Mouse (Mus musculus) layer of hippocampus, adult 2 months (tissue): Measurements from ENCODE around the gene Spib. TPM values are rescaled to one million over a fixed set of nuclear protein-coding genes. Genes with fewer than 3 reads are reported as not detected.
A peak's percentile ranks its signal among the peaks of the same experiment; 100 is the strongest.

Source experiments
- DNase-seq, 2 experiments: peaks; one replicate each; pipeline ENCODE4 v3.0.0; 2022; ENCODE audit warnings: low spot score in 2 of 2
- H3K27ac ChIP-seq: fragments of 200-600 bp; 2 replicates; pipeline ENCODE4 v1.8.1; 2022
- H3K4me3 ChIP-seq: fragments of 200-600 bp; 2 replicates; pipeline ENCODE4 v1.8.1; 2022; ENCODE audit warnings: mild to moderate bottlenecking
- CTCF ChIP-seq: fragments of 200-600 bp; conservative IDR thresholded peaks from 2 replicates; pipeline ENCODE4 v1.8.1; 2022; ENCODE audit warnings: antibody characterized with exemption, mild to moderate bottlenecking, moderate library complexity
- total RNA-seq, 2 experiments: library from RNA; stranded (reverse); gene quantifications; 2 replicates each; pipeline ENCODE4 v1.2.3; 2021

Gene Spib
- total RNA-seq, 2 experiments from 2014 or later, result 0.12 to 0.13 TPM

DNA sequence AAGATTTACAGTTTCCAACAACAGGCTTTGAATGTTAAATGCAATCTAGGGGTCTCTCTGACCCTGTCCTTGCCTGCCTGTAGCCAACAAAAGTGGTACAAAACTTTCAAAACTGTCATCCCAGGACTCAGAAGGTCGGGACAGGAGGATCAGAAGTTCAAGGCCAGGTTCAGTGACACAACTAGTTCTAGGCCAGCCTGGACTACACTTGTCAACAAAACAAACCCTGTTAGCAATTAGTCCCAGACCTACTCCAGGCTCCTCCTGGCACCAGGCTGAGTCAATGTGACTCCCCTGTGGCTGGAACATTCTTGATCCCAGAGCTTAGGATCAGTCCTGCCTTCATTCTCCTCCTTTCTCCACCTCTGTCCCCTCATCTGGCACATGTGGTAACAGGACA, 32.9 kb downstream of the Spib start:
- H3K4me3 ChIP-seq, result no peak overlapping the region
- TF ChIP-seq CTCF, result no peak
- DNase-seq, result no peak
- no peak overlapping the region for H3K27ac ChIP-seq

DNA sequence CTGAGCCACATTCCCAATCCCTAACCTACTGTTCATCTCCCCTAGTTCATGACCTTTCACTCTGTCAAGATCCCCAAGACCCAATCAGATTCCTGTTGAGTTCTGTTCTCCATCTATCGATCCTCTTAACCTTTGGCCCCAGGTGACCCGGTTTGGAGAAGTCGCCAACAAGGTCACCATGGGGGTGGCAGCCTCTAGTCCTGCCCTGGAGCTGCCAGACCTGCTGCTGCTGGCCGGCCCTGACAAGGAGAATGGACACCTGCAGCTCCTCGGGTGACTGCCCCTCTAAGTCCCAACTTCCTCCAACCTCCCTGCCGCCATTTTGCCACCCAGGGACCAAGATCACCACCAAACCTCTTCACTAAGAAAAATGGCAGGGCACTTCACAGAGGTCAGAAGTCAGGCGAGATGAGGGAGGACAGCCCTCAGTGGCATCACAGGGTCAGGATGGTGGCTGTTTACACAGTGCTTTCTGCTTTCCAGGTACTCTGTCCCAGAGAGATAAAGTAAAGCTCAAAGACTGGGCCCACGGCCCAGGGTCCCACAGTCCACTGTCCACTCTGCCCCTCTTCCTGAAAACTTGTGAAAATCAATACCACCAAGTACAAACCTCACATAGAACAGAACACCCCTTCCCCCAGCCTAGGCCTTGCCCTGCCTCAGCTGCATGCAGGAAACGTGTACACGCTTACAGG, 34.4 kb downstream of the Spib start:
- H3K27ac ChIP-seq, result no peak overlapping the region
- H3K4me3 ChIP-seq, result peak overlapping the region; percentile 73
- DNase-seq, result no peak
- TF ChIP-seq CTCF, result no peak

DNA sequence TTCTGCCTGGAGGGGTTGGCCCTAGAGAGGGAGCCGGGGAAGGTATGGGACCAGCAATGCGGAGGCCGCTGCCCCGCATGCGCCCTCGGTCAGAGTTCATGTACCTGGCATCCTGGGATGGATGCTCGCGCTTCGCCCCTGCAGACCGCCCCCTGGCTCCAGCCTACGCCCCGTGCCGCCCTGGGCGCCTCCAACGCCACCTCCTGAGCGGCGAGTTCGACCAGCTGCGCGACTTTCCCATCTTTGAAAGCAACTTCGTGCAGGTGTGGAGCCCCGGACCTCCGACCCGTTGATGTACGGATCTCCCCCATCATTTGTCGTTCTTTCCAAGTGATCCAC, 35.1 kb downstream of the Spib start:
- DNase-seq, result no peak
- H3K27ac ChIP-seq, result peak overlapping the region; percentile 99
- no peak for TF ChIP-seq CTCF
- H3K4me3 ChIP-seq, result peak overlapping the region; percentile 73

DNA sequence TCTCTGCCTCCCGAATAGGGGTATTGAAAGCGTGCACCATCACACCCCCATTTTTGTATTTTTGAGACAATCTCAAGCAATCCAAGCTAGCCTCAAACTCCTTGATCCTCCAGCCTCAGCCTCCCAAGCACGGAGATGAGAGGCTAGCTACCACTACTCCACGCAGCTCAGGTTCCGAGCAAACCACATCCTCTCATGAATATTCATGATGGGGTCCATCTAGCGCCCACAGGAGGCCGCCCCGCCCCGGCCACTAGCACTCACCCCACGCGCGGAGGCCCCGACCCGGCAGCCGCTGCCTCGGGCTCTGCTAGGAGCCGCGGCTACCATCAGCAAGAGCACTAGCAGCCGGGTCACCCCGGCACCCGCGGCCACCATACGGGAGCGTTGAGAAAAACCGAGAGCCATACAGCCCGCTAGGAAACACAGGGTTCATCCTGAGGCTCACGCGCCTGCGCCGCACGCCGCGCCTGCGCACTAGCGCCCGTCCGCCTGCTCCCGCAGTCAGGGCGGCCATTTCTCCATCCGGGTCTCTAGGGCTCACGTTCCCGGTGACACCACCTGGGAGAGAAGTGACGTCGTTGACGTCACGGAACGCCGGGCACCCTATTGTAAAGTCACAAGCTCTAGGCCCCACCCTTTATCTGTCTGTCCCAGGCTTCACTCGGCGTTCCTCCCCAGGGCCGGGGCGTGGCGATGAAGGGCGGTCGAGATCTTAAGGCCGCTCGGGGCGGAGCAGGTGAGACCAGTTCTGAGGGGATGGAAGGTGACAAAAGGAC, 35.7 kb downstream of the Spib start, which contains the start of the genes Emc10 and Fam71e1:
Emc10 (minus strand) TSS at position 538 of the 779 bp plus-strand sequence.
Fam71e1 (plus strand) TSS at position 590 of the 779 bp plus-strand sequence.
- Histone ChIP-seq H3K27ac (peak within 1 kb of the TSS; percentile 99), H3K4me3 (peak within 1 kb of the TSS; percentile 73)
- peak; percentile 42 for TF ChIP-seq CTCF
- peak; percentile 97 to 99 for DNase-seq

DNA sequence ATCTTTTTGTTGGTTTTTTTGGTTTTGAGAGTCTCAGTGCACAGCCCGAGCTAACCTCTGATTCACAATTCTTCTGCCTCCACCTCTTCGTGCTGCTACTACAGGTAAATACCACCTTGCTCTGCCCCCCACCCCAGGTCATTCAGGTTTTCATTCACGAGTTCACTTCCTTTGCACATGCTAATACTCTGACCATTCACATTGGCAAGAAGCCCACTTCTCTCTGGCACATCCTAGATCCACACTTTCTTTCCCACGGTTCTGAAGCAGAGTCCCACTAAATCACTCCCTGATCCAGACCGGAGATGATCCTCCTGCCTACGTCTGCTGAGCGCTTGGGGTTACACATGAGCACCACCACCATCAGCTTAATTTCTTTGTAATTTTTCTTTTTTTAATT, 36.8 kb downstream of the Spib start:
- TF ChIP-seq CTCF, result no peak
- H3K27ac ChIP-seq, result peak overlapping the region; percentile 99
- H3K4me3 ChIP-seq, result peak overlapping the region; percentile 73
- DNase-seq, result no peak

DNA sequence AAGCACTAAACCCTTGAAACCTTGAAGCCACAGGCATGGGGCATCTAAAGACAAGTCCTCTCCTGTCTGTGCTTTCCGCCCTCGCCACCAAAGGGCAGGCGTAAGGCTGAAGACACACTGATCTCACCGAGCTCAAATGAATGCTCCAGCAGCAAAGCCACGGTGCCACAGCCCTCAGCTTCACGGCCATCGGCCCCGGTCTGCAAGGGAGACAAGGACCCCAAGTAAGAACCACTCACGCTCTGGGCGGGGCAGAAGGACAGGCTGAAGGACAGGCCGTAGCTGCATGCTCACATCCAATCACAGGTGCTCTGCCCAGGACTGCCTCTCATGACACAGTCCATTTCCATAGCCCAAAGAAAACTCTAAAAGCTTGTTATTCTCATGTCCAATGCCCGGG, 37.2 kb downstream of the Spib start:
- no peak for DNase-seq
- Histone ChIP-seq H3K27ac (no peak overlapping the region), H3K4me3 (no peak overlapping the region; the same call in 1 of the 2 replicates)
- TF ChIP-seq CTCF, result no peak

DNA sequence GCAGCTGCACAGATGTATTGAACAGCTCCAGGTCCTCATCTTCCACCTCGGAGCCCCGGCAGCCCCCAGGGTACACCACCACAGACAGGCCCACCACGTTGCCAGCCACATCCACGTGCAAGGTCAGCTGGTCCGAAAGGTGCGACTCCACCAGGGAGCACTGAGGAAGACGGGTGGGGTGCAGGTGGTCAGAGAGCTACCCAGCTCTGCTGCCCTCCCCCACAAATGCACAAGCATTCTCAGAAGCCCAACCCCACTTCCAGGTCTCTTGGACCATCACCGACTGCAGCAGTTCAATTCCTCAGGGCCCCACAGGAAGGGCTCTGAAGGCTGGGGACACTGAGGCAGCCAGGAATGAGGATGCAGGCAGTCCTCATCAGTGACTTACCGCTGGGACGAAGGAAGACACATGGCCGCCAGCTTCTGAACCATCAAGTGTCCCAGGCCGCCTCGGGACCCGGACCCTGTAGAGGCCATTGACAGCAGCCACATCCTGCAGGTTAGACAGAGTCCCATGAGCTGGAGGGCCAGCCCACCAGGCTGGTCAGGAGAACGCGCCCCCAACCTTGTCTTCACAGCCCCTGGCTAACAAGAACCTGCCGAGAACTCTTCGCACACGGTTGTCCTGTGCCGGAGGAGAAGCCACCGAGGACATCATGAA, 39.6 kb downstream of the Spib start:
- Histone ChIP-seq H3K4me3 (no peak overlapping the region), H3K27ac (no peak overlapping the region)
- DNase-seq, result no peak
- TF ChIP-seq CTCF, result no peak

DNA sequence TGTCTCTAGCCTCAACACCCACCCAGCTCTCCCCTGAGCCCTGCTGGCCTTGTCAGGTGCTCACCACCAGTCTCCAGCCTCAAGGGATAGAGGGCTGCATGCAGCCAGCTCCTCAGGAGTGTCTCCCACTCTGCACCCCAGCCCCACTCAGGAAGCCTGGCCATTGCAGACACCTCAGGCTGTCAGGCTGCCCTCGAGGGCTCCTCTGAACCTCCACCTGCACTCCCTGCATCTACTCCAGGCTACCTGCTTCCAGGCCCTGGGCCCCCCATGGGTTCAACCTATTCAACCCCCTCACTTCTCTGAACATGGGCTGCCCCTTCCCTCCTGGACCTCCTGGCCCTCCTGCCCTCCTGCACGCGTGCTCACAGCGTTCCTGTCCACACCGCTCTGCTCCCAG, 40.5 kb downstream of the Spib start:
- no peak for TF ChIP-seq CTCF
- Histone ChIP-seq H3K27ac (no peak overlapping the region), H3K4me3 (no peak overlapping the region)
- DNase-seq, result no peak

DNA sequence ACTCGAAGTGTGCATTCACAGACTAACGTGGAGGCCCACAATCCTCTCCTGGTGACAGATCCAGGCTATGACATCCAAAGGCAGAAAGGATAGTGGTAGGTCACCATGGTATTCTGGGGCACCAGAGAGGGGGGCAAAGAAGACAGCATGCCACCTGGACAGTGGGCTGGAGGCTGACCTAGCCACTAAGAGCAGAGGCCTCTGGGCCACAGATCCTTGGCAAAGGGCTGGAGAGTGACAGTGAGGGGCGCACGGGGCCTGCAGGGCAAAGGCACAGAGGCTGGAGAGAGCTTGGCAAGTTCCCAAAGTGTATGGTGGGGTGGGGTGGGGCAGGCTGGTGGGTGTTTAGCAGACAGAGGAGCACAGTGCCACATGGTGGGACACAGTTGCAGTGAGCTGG, 41.6 kb downstream of the Spib start:
- no peak for TF ChIP-seq CTCF
- Histone ChIP-seq H3K27ac (no peak overlapping the region), H3K4me3 (no peak overlapping the region)
- no peak for DNase-seq

DNA sequence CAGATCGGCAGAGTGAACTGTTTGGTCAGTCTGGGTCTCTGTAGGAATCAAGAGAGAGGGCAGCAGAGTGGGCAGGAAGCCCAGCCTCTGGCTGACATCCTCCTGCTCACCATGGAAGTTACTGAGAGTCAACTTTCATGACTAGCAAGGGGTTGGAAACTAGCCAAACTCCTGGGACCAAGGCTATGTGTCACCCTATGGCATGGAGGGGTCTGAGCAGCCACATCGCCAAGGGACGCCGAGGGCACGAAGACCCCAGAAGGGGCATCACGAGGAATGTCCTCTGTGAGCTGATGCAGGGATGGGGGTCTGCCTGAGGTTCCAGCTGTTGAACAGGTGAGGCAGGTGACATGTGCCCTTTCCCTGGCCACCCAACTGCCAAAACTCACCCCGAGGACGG, 43.3 kb downstream of the Spib start:
- no peak for DNase-seq
- TF ChIP-seq CTCF, result no peak

DNA sequence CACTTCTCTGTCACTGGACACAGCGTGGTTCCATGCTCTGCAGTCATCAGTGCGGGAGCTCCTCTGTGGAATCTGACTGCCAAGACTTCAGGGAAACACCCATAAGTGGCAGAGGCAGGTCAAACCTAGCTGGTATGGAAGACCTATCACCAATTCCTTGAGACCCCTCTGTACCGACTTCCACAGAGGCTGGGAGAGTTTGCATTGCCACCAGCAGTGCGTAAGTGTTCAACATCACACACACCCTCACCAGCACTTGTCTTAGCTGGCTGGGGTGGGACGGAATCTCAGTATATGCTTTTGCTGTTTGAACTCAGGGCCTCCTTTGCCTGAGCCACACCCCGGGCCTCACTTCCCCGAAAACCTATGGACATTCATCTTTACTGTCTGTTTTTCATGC, 43.9 kb downstream of the Spib start:
- no peak for TF ChIP-seq CTCF
- Histone ChIP-seq H3K4me3 (no peak overlapping the region), H3K27ac (no peak overlapping the region; the same call in 1 of the 2 replicates)
- no peak for DNase-seq

More for the DNA sequence above, 43.3 kb downstream of the Spib start:
- H3K4me3 ChIP-seq, result no peak overlapping the region
- no peak overlapping the region for H3K27ac ChIP-seq

DNA sequence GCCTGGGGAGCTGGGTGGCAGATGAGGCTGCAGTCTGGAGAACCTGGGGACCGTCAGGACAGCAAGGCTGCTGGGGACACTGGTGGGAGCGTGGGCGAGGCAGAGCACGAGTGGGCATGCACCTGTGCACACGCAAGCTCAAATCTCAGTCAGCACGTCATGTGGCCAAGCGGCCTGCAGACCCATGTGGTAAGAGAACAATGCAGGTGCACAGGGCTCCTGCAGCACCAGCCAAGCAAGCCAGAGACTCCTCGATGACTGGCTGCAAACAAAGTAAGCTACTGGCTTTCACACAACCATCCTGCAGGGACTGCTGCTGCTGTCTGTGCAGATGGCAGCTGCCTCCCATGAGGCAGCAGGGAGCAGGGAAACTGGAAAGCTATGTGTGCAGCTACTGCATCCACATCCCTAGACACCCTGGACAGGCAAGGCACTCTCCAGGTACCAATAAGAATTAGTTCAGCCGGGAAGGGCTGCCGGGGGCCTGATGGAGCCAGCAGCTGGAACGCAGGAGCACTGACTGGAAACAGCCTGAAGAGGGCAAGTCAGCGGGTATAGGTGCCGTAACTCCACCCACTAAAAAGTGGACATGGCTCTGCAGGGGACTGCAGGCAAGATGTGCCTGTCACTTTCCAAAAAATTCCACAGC, 44.8 kb downstream of the Spib start:
- no peak for TF ChIP-seq CTCF
- Histone ChIP-seq H3K27ac (peak overlapping the region; percentile 82), H3K4me3 (no peak overlapping the region)
- no peak for DNase-seq

DNA sequence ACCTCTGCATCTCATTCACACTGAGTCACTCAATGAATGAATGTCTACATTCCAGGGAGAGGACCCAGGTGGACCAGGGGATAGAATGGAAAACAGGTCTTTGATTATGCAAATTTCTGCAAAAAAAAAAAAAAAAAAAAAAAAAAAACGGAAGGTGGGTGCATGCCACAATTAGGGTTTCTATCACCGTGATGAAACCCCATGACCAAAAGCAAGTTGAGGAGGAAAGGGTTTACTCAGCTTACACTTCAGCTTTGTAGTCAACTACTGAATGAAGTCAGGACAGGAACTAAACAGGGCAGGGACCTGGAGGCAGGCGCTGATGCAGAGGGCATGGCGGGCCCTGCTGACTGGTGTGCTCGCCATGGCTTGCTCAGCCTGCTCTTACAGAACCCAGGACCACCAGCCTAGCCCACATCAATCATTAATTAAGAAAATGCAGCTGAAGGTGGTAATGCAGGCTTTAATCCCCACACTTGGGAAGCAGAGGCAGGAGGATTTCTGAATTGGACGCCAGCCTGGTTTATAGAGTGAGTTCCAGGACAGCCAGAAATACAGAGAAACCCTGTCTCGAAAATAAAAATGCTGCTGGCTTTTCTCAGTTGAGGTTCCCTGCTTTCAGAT, 46.2 kb downstream of the Spib start:
- no peak for DNase-seq
- no peak for TF ChIP-seq CTCF
- Histone ChIP-seq H3K4me3 (no peak overlapping the region), H3K27ac (peak overlapping the region; percentile 82)
